ENCODE assay signal across 12 mouse cellular contexts in genomic region chr7:94123781-94124180, GRCm38 (mm10).
DNase-seq lines count a peak whose midpoint lies in the region.
"Had no signal": no experiment of that assay in that cellular context is flagged by ENCODE, and none has a peak within 500 bp of the region (broad histone marks: within the 10 kb centered on the region; RNA-seq: fewer than 3 reads in every experiment).

No protein-coding gene starts in this region.

- peak; percentile 4 for DNase-seq in adrenal gland, postnatal 10 days
- no peak for DNase-seq in adrenal gland, postnatal 36 days
- DNase-seq in cerebellum, postnatal 10 days: peak; percentile 4 to 20
- DNase-seq in cerebellum, postnatal 25 days: no peak
- peak; percentile 56 for DNase-seq in 3T3-L1 (ENCODE audit: low read depth, low spot score)
- peak; percentile 59 for DNase-seq in NIH3T3 (ENCODE audit: low read depth)
- no peak for DNase-seq in kidney, postnatal 4 days
- DNase-seq in left cerebral cortex, adult 18-20 months (ENCODE audit: low spot score in 2 of 2): no peak
- DNase-seq: adrenal gland, postnatal 25 days; cerebellum, adult 11-12 months; cerebellum, adult 2 months; cerebellum, adult 9-10 months had no signal

Comparison
In these comparisons a context has a peak if more than half of its experiments do, and no peak if none do; other contexts are left out.
1. DNase-seq: peak in adrenal gland, postnatal 10 days (single experiment), cerebellum, postnatal 10 days (2 of 2), 3T3-L1 (single experiment) and NIH3T3 (single experiment); none in adrenal gland, postnatal 36 days (0 of 2), cerebellum, postnatal 25 days (0 of 2), kidney, postnatal 4 days (0 of 2) and left cerebral cortex, adult 18-20 months (0 of 2).